Mouse (Mus musculus): Measurements from ENCODE around the gene Trpm3.

- no peak for TF ChIP-seq CTCF (IDR thresholded peaks at IDR 0.05; ENCODE audit: low read depth, low read length)
- no peak for TF ChIP-seq GATA1 (IDR thresholded peaks at IDR 0.05; ENCODE audit: borderline replicate concordance, low read length)
- no peak for TF ChIP-seq TAL1 (conservative IDR thresholded peaks at IDR 0.05; ENCODE audit: low read depth, low read length)
- TF ChIP-seq POLR2AphosphoS5 (IDR thresholded peaks at IDR 0.05; ENCODE audit: insufficient replicate concordance, low read depth, low read length): no peak
- no peak for TF ChIP-seq GATA2 (IDR thresholded peaks at IDR 0.05; ENCODE audit: borderline replicate concordance, low read depth, low read length)
Measured at GRCm38 (mm10) chr19:22993946-22994345, 855.1 kb downstream of the Trpm3 start.
